Mouse (Mus musculus) cerebellum, adult 2 months (tissue): ENCODE results near the gene Ccr8.

Source experiments
- CTCF ChIP-seq: fragments of 200-500 bp; IDR thresholded peaks from 2 replicates; pipeline ENCODE4 v1.5.1; 2011; ENCODE audit warnings: low read depth, mild to moderate bottlenecking, control low read depth, low read length, moderate library complexity, borderline replicate concordance; ENCODE audit not compliant: insufficient read depth
- POLR2A ChIP-seq: fragments of 200-500 bp; IDR thresholded peaks from 2 replicates; pipeline ENCODE4 v1.6.1; 2011; ENCODE audit warnings: low read length, control low read depth, borderline replicate concordance; ENCODE audit not compliant: insufficient read depth

- no peak for TF ChIP-seq CTCF
- TF ChIP-seq POLR2A: no peak
Measured at GRCm38 (mm10) chr9:120144474-120144873, 52.6 kb downstream of the Ccr8 start.
